Mouse (Mus musculus) adrenal gland, postnatal 14 days (tissue): ENCODE measurements around the gene Ppargc1a. TPM values are rescaled to one million over a fixed set of nuclear protein-coding genes. Genes with fewer than 3 reads are reported as not detected.

ENCODE experiments used
- DNase-seq: peaks from one replicate; pipeline ENCODE4 v3.0.0; 2021; ENCODE audit warnings: mixed read lengths
- total RNA-seq: library from RNA; stranded (reverse); gene quantifications from 2 replicates; pipeline ENCODE4 v1.2.3, GENCODE M21; 2021

Gene Ppargc1a
- total RNA-seq, 1 experiment from 2014 or later, result 31.2 TPM

- peak; percentile 84 for DNase-seq
These were observed 14.9 kb downstream of the Ppargc1a start for GRCm38 (mm10) chr5:51552483-51553091.

- DNase-seq, result no peak
These were observed 15.6 kb downstream of the Ppargc1a start for GRCm38 (mm10) chr5:51551852-51552482.

- DNase-seq, result no peak
These were observed 20.0 kb downstream of the Ppargc1a start for GRCm38 (mm10) chr5:51547442-51548035.

GRCm38 (mm10) chr5:51546817-51547216 is 20.7 kb downstream of the Ppargc1a start:
- DNase-seq, result no peak

- peak; percentile 41 for DNase-seq
These were observed 22.1 kb downstream of the Ppargc1a start for GRCm38 (mm10) chr5:51545133-51546049.

GRCm38 (mm10) chr5:51544141-51544735 is 23.3 kb downstream of the Ppargc1a start:
- DNase-seq, result no peak

- DNase-seq, result no peak
These were observed 26.0 kb downstream of the Ppargc1a start for GRCm38 (mm10) chr5:51541557-51541956.

- no peak for DNase-seq
These were observed 26.7 kb downstream of the Ppargc1a start for GRCm38 (mm10) chr5:51540816-51541215.

GRCm38 (mm10) chr5:51539563-51539962 is 28.0 kb downstream of the Ppargc1a start:
- no peak for DNase-seq

GRCm38 (mm10) chr5:51538319-51538718 is 29.2 kb downstream of the Ppargc1a start:
- no peak for DNase-seq

GRCm38 (mm10) chr5:51537646-51538030 is 29.9 kb downstream of the Ppargc1a start:
- no peak for DNase-seq

- DNase-seq, result no peak
These were observed 30.4 kb downstream of the Ppargc1a start for GRCm38 (mm10) chr5:51537009-51537645.

GRCm38 (mm10) chr5:51534456-51534855 is 33.1 kb downstream of the Ppargc1a start:
- no peak for DNase-seq

- DNase-seq, result no peak
These were observed 36.2 kb downstream of the Ppargc1a start for GRCm38 (mm10) chr5:51531286-51531685.

- DNase-seq, result no peak
These were observed 38.1 kb downstream of the Ppargc1a start for GRCm38 (mm10) chr5:51529444-51529843.

GRCm38 (mm10) chr5:51528165-51528498 is 39.4 kb downstream of the Ppargc1a start:
- no peak for DNase-seq

GRCm38 (mm10) chr5:51527498-51528164 is 39.9 kb downstream of the Ppargc1a start:
- no peak for DNase-seq

- no peak for DNase-seq
These were observed 41.7 kb downstream of the Ppargc1a start for GRCm38 (mm10) chr5:51525858-51526257.

- DNase-seq, result no peak
These were observed 46.7 kb downstream of the Ppargc1a start for GRCm38 (mm10) chr5:51520807-51521206.

GRCm38 (mm10) chr5:51517440-51518187 is 49.9 kb downstream of the Ppargc1a start:
- DNase-seq, result no peak

- no peak for DNase-seq
These were observed 62.9 kb downstream of the Ppargc1a start for GRCm38 (mm10) chr5:51504654-51505053.
